Mouse (Mus musculus): Measurements from ENCODE around the gene A730015C16Rik. TPM values are rescaled to one million over a fixed set of nuclear protein-coding genes. Genes with fewer than 3 reads are reported as not detected.

The A730015C16Rik gene
- total RNA-seq, 2 experiments from 2014 or later: 0.53 TPM; not detected in 1

DNA sequence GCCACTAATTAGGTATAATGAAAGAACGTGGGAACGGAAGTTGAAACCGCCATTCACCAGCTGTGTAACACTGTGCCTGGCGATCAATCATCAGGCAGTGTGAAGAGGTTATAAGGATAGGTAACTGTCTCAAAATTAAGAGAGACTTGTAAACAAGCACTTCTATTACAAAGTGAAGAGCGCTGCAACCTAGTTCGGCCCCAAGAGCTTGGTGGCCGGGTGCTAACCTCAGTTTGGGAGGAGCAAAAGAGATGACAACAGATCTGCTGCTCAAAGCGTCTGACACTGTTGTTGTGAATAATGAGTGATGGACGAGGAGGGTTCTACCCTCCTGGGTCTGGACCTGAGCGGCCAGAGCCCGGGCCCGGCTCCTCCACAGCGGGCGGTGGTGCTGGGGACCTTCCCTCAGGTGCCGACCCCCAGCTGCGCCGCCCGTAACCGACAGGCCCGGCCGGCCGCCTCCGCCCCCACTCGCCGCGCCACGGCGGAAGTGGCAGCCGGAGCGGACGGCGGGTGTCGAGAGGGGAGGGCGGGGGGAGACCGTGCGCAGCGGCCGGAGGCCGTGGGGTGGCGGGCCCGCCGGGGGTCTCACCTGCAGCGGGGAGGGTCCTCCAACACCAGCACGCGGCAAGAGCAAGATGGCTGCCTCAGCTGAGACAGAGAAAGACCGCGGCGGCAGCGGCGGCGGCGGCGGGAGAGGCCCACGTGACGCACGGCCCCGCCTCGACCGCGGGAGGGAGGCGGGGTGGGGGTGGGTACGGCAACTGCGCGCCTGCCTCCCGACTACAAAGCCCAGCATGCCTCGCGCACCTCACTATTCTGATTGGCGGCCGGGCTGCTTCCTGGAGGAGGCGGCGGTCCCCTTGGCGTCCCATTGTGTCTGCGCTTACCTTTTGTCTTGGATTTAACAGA is 15.2 kb downstream of the A730015C16Rik start, which contains the start of gene Btf3l4:
Gene Btf3l4 (minus strand): TSS at position 699 of the 912 bp plus-strand sequence.
- DNase-seq (ENCODE audit: low spot score in 2 of 2): peak; percentile 82 to 94

DNA sequence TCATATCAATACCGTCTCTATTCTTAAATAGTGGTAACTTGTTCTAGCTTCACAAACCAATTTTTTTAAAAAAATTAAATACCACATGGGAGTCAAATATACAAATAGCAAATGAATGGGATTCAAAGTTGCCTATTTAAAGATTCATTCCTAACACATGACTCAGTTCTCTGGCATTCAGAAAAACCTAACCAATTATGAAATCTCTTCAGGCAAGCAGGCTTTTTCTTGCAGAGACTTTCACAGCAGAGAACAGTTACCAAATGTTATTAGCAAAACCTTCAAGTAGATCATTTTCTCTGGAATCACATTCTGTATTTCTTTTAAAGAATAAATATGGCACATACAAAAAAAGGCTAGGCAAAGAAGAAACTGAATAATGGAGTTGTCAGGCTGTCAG is 17.7 kb downstream of the A730015C16Rik start:
- no peak for DNase-seq (ENCODE audit: low spot score in 2 of 2)

DNA sequence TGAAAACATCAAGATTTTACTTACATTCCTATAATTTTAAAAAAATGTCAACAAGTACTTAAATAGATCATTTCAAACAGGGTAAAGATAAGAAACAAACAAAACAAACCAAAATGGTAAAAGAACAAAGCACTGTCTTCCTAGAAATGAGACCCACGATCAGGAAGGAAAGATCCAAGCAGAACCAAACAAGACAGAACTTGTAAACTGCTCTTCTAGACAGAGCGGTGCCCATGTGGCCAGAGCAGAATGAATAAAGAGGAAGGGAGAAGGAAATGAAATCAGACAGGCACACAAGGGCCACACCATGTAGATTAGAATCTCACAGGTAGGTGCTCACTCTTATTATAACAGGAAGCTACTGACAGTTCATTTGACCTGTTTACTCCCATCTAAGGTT is 21.8 kb downstream of the A730015C16Rik start:
- no peak for DNase-seq (ENCODE audit: low spot score in 2 of 2)

DNA sequence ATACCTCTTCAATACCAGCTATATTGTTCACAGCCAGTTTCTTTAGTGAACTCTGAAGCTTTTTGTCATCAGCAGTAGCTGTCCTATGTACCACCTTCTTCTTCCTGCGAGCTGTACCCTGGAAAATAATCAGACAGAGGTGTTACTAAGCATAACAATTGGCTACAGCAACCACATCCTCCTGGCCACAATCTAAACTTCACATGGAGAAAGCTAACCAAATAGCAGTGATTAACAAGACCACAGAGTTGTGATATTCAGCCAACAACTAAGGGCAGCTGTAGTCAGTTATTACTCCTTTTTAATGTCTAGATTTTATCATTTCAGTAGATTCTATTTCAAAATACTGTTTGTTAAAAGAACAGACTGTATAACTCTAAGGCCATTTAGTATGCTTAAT is 22.3 kb downstream of the A730015C16Rik start:
- DNase-seq (ENCODE audit: low spot score in 2 of 2): no peak

DNA sequence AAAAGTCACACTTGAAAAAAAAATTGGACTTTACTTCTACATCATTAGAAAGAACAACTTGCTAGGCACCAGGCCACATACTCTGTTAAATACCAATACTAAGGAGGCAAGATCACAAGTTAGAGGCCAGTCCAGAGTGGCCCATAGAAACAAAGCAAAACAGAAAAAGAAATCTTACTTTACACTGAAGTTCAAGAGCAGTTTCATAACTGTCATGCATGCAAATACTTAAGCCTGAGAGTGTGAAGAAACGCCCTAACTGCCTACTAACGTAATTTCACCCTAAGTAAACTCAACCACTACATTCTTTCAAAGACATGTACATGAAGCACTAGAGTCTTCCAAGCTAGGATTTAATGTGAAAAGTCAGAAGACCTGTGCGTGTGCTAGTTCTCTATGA is 22.7 kb downstream of the A730015C16Rik start:
- no peak for DNase-seq (ENCODE audit: low spot score in 2 of 2)

DNA sequence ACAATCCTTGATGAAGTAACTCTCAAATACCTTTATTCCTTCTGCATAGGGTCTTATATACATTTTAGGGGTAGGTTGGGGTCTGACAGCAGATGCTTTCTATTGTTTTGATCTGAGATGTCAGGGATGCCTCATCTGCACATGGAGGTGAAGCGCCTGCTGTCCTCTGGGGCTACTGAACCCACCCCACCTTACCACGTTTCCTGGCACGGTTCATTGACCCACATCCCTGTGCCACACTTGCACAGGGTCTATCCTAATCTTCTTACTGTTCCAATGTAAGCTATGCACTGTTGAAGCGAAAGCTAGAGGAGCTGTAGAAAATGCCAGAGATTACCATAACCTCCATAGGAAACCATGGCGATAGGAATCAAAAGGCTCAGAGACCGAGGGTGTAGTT is 36.9 kb downstream of the A730015C16Rik start:
- DNase-seq (ENCODE audit: low spot score in 2 of 2): no peak

DNA sequence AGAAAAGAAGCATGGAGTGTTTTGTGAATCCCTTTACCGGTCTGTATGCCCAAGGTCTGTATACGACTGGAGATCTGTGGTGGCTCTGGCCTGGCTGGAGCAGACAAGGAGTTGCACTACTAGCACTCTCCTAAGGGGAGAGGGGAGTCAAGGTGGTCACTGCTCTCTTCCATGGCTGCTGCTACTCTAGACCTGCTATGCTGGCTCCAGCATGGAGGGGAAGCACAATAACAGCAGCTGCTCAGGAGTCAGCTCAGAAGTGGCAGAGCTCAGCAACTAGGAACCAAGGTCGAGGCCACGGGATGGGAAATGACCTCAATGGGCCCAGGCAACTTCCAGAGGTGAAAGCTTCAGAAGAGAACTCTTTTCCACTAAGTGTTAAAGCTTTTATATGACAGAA is 37.3 kb downstream of the A730015C16Rik start:
- no peak for DNase-seq (ENCODE audit: low spot score in 2 of 2)

DNA sequence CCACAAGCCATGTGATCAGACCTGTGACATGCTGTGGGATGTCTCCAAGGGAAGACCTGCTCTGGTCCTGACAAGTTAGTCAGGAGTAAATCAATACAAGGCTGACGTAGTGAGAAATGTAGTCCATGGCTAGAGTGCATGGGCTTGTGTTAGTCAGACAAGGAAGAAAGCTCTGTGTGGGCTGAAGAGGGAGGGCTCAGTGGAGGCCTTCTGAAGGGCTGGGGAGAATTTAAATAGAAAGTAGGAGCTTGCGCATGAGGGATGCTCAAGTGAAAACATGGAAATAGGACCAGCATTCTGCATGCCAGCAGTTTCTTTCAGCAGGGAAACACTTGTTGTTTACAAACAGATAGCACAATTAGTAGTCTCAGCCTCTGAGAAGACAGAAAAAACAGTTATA is 44.9 kb downstream of the A730015C16Rik start:
- no peak for DNase-seq (ENCODE audit: low spot score in 2 of 2)

DNA sequence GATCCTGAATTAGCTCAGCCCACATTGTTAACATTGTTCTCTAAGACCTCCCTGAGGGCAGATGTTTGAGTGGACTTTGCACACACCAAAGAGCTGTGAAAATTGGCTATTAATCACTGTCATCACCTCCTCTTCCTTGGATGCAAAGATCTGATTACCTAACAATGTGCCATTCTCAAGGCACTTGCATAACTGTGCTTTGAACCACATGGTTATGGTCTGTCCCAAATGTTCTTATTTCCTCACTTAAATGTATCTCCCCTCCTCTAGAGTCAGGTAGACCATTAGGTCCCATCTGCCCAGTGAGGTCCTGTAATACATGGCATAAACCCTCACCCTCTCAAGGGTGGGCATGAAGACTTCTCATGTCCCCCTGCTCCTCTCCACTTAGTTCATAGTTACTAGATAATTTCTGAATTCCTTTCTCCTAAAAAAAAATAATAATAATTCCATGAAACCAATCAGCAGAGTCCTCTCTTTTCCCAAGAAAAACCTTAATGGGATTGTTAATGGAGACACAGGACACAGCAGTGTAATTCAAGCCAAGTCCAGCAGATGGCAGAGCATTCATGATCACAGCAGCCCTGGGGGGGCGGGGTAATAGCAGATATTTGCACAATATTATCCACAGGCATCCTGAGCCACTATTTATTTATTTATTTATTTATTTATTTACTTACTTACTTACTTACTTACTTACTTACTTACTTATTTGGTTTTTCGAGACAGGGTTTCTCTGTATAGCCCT is 50.2 kb downstream of the A730015C16Rik start:
- peak; percentile 57 to 78 for DNase-seq (ENCODE audit: low spot score in 2 of 2)

Other genes with a start within 250 kb of the A730015C16Rik start
- gene Cc2d1b, start 228.7 kb downstream of the A730015C16Rik start, total RNA-seq (2021): 10 to 100 TPM; 33.6 to 38.5 TPM
- gene 3110021N24Rik, start 129.0 kb downstream of the A730015C16Rik start, total RNA-seq (2021): under 1 TPM; 0.69 to 0.94 TPM
- gene Zfyve9, start 67.8 kb downstream of the A730015C16Rik start, total RNA-seq (2021): 10 to 100 TPM; 46.1 to 48.8 TPM
- 100 to 1,000 TPM in 1 of 2 experiments, 10 to 100 TPM in 1; 97.7 to 111 TPM for gene Btf3l4, start 15.0 kb downstream of the A730015C16Rik start, total RNA-seq (2021)
- gene Txndc12, start 14.0 kb downstream of the A730015C16Rik start, total RNA-seq (2021): 10 to 100 TPM; 38.8 to 38.9 TPM
- 10 to 100 TPM; 16.1 to 18.5 TPM for gene Kti12, start 834 bp downstream of the A730015C16Rik start, total RNA-seq (2021)
- gene Rab3b, start 30.4 kb upstream of the A730015C16Rik start, total RNA-seq (2021): 10 to 100 TPM; 45.9 to 54.2 TPM
- 100 to 1,000 TPM; 132 to 135 TPM for gene Nrd1, start 152.0 kb upstream of the A730015C16Rik start, total RNA-seq (2021)

Data from layer of hippocampus, postnatal 14 days (tissue).